Mouse (Mus musculus) hindbrain, embryonic 14.5 days (tissue): ENCODE measurements around the gene Car9. TPM values are rescaled to one million over a fixed set of nuclear protein-coding genes. Genes with fewer than 3 reads are reported as not detected.

Experiments used
- ATAC-seq: fragments of 200-750 bp; cut with Nextera tagmentation; 2 replicates; pipeline ENCODE4 v1.8.0; 2017; ENCODE audit warnings: moderate number of reproducible peaks, mild to moderate bottlenecking, moderate TSS enrichment, moderate library complexity; ENCODE audit not compliant: low FRiP score
- DNase-seq: peaks from one replicate; pipeline ENCODE4 v3.0.0-alpha.2; 2015; ENCODE audit warnings: low spot score
- H3K27ac ChIP-seq: fragments of 300-500 bp; sonication (generic); 2 replicates; pipeline ENCODE4 v1.5.1; 2014; ENCODE audit warnings: mild to moderate bottlenecking, moderate library complexity
- H3K27me3 ChIP-seq: fragments of 300-500 bp; sonication (generic); 2 replicates; pipeline ENCODE4 v1.6.1; 2014; ENCODE audit warnings: mild to moderate bottlenecking, low read length, mixed read lengths; ENCODE audit not compliant: control insufficient read depth, insufficient read depth
- H3K36me3 ChIP-seq: fragments of 300-500 bp; sonication (generic); replicated peaks from 2 replicates; pipeline ENCODE4 v1.6.1; 2014; ENCODE audit not compliant: control insufficient read depth, insufficient read depth
- H3K4me1 ChIP-seq: fragments of 300-500 bp; sonication (generic); replicated peaks from 2 replicates; pipeline ENCODE4 v1.6.1; 2014; ENCODE audit warnings: antibody characterized with exemption, low read length, mixed read lengths; ENCODE audit not compliant: control insufficient read depth, insufficient read depth
- H3K4me2 ChIP-seq: fragments of 300-500 bp; sonication (generic); replicated peaks from 2 replicates; pipeline ENCODE4 v1.6.1; 2014; ENCODE audit warnings: mild to moderate bottlenecking, moderate library complexity
- H3K4me3 ChIP-seq: fragments of 300-500 bp; sonication (generic); replicated peaks from 2 replicates; pipeline ENCODE4 v1.5.1; 2014; ENCODE audit warnings: mild to moderate bottlenecking, low read length
- H3K9ac ChIP-seq: fragments of 300-500 bp; sonication (generic); 2 replicates; pipeline ENCODE4 v1.6.1; 2014
- H3K9me3 ChIP-seq: fragments of 300-500 bp; sonication (generic); 2 replicates; pipeline ENCODE4 v1.6.1; 2016; ENCODE audit warnings: low read length; ENCODE audit not compliant: control insufficient read depth
- WGBS: fragments of 180-500 bp; shearing (Covaris S2); extraction: QIAGEN DNeasy Blood & Tissue Kit; methylation state at CpG from one replicate; pipeline ENCODE4 v1.1.7; 2014; 5-methylcytosine and 5-hydroxymethylcytosine counted together
- polyA plus RNA-seq: library from polyadenylated mRNA; unstranded; fragments of >200 nt; fragmentation: Nextera tagmentation; extraction: Ambion mirVana; gene quantifications from 2 replicates; pipeline ENCODE4 v1.2.1, GENCODE M21; 2014

Car9 gene
- polyA plus RNA-seq, 1 experiment from 2014 or later: 0.16 TPM

DNA sequence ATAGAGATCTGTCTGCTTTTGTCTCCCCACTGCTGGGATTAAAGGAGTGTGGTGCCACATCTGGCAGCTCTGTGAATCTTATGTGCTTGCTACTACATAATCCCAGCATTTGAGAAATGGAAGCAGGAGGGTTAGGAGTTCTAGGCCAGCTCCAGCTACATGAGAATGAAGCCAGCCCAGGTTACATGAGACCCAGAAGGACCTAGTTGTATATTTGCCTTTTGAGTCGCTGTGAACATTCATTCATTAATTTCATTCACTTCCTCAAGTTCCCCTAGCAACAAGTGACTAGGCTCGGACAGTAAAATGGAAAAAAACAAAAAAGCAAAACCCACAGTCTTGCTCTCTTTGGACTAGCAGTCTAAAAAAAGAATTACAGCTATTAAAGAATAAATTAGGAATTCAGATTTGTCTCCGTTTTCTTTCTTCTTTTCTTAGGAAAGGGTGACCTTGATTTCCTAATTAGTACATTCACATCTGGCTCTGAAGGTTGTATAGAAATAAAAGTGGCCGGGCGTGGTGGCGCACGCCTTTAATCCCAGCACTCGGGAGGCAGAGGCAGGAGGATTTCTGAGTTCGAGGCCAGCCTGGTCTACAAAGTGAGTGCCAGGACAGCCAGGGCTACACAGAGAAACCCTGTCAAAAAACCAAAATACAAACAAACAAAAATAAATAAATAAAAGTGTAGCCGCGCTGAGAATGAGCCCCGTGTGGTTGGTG is 14.5 kb upstream of the Car9 start:
- H3K4me1 ChIP-seq: peaks cover 18% of the 10 kb centered on the region
- H3K9ac ChIP-seq: 0 out of 2 replicates have a peak overlapping the region, but pooled peaks have one; percentile 0
- H3K4me2 ChIP-seq: peak overlapping the region; percentile 52
- ATAC-seq (no peak), DNase-seq (peak; percentile 38)
- H3K27me3 ChIP-seq: no peaks in the 10 kb centered on the region
- H3K9me3 ChIP-seq: peaks cover 4% of the 10 kb centered on the region; the same call in 1 of the 2 replicates
- 44% methylated on average over 12 of the region's 12 CpGs for WGBS
- H3K36me3 ChIP-seq: peaks cover 5% of the 10 kb centered on the region; the same call in 1 of the 2 replicates
- peak overlapping the region; percentile 90 for H3K27ac ChIP-seq
- peak overlapping the region; percentile 56 for H3K4me3 ChIP-seq

GRCm38 (mm10) chr4:43492821-43493185 is 14.0 kb upstream of the Car9 start, which contains the start of gene Ccdc107:
Gene Ccdc107, plus strand, starts transcription at chr4:43492900.
- Histone ChIP-seq H3K9ac (peak within 1 kb of the TSS; percentile 83), H3K4me3 (peak within 1 kb of the TSS; percentile 56), H3K36me3 (peaks cover 5% of the 10 kb centered on the region; the same call in 1 of the 2 replicates), H3K27ac (peak within 1 kb of the TSS; percentile 90), H3K4me2 (peak within 1 kb of the TSS; percentile 52), H3K4me1 (peaks cover 18% of the 10 kb centered on the region), H3K9me3 (peaks cover 4% of the 10 kb centered on the region; the same call in 1 of the 2 replicates), H3K27me3 (no peaks in the 10 kb centered on the region)
- peak; percentile 89 for DNase-seq
- ATAC-seq: peak; percentile 97
- under 1% methylated on average over 25 of the region's 25 CpGs for WGBS

DNA sequence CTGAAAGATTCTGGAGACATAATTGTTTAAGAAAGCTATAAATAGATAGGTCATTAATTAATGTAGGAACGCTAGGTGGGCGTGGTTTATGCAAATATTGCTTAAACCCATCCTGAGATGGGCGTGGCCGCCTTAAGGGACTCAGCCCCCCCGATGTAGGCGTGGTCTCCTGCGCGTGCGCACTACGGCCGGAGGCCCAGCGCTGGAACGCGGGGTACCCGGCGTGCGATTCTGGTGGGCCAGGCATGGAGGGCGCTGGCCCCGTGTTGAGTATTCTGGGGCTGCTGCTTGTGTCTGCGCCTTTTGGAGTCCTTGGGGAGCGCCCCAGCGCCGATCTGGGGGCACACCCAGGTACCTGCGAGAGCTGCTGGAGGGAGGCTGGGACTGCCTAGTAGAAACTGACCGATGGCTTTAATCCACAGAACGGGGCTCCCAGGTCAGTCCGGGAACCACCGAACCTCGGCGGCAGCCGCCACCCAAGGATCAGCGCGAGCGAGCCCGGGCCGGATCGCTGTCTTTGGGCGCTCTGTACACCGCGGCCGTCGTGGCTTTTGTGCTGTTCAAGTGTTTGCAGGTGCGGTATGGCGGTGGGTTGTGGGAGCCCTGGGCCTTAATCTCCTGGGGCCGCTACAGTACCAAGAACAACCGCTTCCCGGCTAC is 13.4 kb upstream of the Car9 start:
- H3K4me1 ChIP-seq: peaks cover 18% of the 10 kb centered on the region
- no peaks in the 10 kb centered on the region for H3K27me3 ChIP-seq
- H3K4me3 ChIP-seq: peak overlapping the region; percentile 56
- WGBS: under 1% methylated on average over 47 of the region's 47 CpGs
- peaks cover 5% of the 10 kb centered on the region; the same call in 1 of the 2 replicates for H3K36me3 ChIP-seq
- DNase-seq: peak; percentile 99
- peak; percentile 91 for ATAC-seq
- peak overlapping the region; percentile 90 for H3K27ac ChIP-seq
- peaks cover 4% of the 10 kb centered on the region; the same call in 1 of the 2 replicates for H3K9me3 ChIP-seq
- peak overlapping the region; percentile 83 for H3K9ac ChIP-seq
- H3K4me2 ChIP-seq: peak overlapping the region; percentile 52

- Histone ChIP-seq H3K9ac (peak overlapping the region; percentile 83), H3K27ac (peak overlapping the region; percentile 90), H3K4me1 (peaks cover 18% of the 10 kb centered on the region), H3K9me3 (peaks cover 4% of the 10 kb centered on the region; the same call in 1 of the 2 replicates), H3K27me3 (no peaks in the 10 kb centered on the region), H3K4me2 (peak overlapping the region; percentile 52), H3K36me3 (peaks cover 5% of the 10 kb centered on the region; the same call in 1 of the 2 replicates), H3K4me3 (peak overlapping the region; percentile 56)
- under 1% methylated on average over 9 of the region's 9 CpGs for WGBS
- no peak for ATAC-seq
- no peak for DNase-seq
Observed at GRCm38 (mm10) chr4:43493846-43494240, 12.9 kb upstream of the Car9 start.

- Histone ChIP-seq H3K4me1 (peaks cover 18% of the 10 kb centered on the region), H3K27me3 (no peaks in the 10 kb centered on the region), H3K4me2 (no peak overlapping the region), H3K4me3 (no peak overlapping the region), H3K9me3 (no peaks in the 10 kb centered on the region), H3K9ac (no peak overlapping the region), H3K36me3 (peaks cover 5% of the 10 kb centered on the region; the same call in 1 of the 2 replicates), H3K27ac (no peak overlapping the region)
- ATAC-seq (no peak), DNase-seq (no peak)
- 72% methylated on average over 6 of the region's 6 CpGs for WGBS
Observed at GRCm38 (mm10) chr4:43496587-43496986, 10.2 kb upstream of the Car9 start.

GRCm38 (mm10) chr4:43497405-43497804 is 9.4 kb upstream of the Car9 start:
- Histone ChIP-seq H3K9ac (no peak overlapping the region), H3K27me3 (no peaks in the 10 kb centered on the region), H3K4me3 (no peak overlapping the region), H3K4me2 (no peak overlapping the region; the same call in 1 of the 2 replicates), H3K36me3 (peaks cover 5% of the 10 kb centered on the region; the same call in 1 of the 2 replicates), H3K27ac (no peak overlapping the region), H3K9me3 (no peaks in the 10 kb centered on the region), H3K4me1 (peaks cover 15% of the 10 kb centered on the region)
- DNase-seq (no peak), ATAC-seq (no peak)
- WGBS: 95% methylated on average over 8 of the region's 8 CpGs

DNA sequence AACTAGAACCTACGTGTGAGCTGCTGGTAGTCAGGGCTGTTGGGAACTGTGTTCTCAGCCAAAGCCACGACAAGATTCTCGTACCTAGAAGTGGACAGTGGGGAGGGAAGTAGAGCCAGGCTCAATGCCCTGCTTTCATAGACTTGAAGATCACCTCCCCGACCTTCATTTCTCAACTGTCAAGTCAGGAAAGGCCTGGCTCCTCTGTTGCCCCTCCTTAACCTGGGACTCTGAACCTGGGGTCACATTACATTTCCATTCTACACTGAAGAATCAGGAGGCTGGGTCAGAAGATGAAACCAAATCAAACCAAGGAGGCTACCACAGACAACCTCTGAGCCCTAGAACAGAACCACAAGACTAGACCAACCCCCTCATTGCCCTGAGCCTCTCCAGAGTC is 8.8 kb upstream of the Car9 start:
- no peak for ATAC-seq
- WGBS: 68% methylated on average over 4 of the region's 4 CpGs
- H3K9ac ChIP-seq: no peak overlapping the region

DNA sequence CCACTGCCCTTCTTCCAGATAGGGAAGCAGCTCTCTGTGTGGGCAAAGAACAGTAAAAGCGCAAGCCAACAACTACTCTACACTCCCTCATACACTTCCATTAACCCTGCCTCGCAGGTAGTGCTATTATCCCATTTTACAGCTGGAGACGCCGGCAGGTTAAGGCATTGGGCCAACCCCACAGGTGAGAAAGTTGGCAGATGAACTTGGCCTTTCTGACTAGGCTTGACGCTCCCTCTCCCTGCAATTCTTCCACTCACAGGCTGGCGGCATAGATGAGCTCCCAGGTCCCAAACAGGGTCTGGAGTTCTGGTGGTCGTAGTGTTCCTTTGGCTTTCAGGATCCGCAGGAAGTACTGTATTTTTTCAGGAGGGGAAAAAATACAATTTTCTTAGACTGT is 7.8 kb upstream of the Car9 start:
- peaks cover 13% of the 10 kb centered on the region for H3K4me1 ChIP-seq
- no peak overlapping the region for H3K27ac ChIP-seq
- H3K9ac ChIP-seq: peak overlapping the region; percentile 56
- DNase-seq: no peak
- no peaks in the 10 kb centered on the region for H3K9me3 ChIP-seq
- 18% methylated on average over 8 of the region's 8 CpGs for WGBS
- H3K4me3 ChIP-seq: peak overlapping the region; percentile 44
- H3K36me3 ChIP-seq: peaks cover 5% of the 10 kb centered on the region; the same call in 1 of the 2 replicates
- peak overlapping the region; percentile 76 for H3K4me2 ChIP-seq
- H3K27me3 ChIP-seq: no peaks in the 10 kb centered on the region
- 0 out of 2 replicates have a peak, but pooled peaks have one; percentile 2 for ATAC-seq

More for the DNA sequence above, 8.8 kb upstream of the Car9 start:
- no peak overlapping the region for H3K4me3 ChIP-seq
- H3K9me3 ChIP-seq: no peaks in the 10 kb centered on the region
- peaks cover 15% of the 10 kb centered on the region for H3K4me1 ChIP-seq
- DNase-seq: no peak
- peak overlapping the region; percentile 76; the same call in 1 of the 2 replicates for H3K4me2 ChIP-seq
- no peaks in the 10 kb centered on the region for H3K27me3 ChIP-seq
- H3K27ac ChIP-seq: no peak overlapping the region
- peaks cover 5% of the 10 kb centered on the region; the same call in 1 of the 2 replicates for H3K36me3 ChIP-seq
